Mouse (Mus musculus): ENCODE data around the gene Tnni1.
A peak's percentile ranks its signal among the peaks of the same experiment; 100 is the strongest.

- TF ChIP-seq POLR2A (IDR thresholded peaks at IDR 0.05; ENCODE audit: insufficient read depth, low read length) (no peak), CTCF (IDR thresholded peaks at IDR 0.05; ENCODE audit: low read depth, low read length) (peak; percentile 97), EP300 (IDR thresholded peaks at IDR 0.05; ENCODE audit: insufficient read depth, low read depth, low read length) (no peak)
Observed at GRCm38 (mm10) chr1:135781220-135781619, 2.0 kb downstream of the Tnni1 start.
